Mouse (Mus musculus) cerebellum, postnatal 10 days (tissue): ENCODE measurements at regions not wholly inside any gene's neighbourhood (a gene's known extent, or its start where the extent isn't known, plus 50 kb on each side); places are given as distances from the start of the nearest gene placed in this dataset.

Experiments
- DNase-seq, 2 experiments: peaks; one replicate each; pipeline ENCODE4 v3.0.0; 2021; ENCODE audit warnings: mixed read lengths in 2 of 2

DNA sequence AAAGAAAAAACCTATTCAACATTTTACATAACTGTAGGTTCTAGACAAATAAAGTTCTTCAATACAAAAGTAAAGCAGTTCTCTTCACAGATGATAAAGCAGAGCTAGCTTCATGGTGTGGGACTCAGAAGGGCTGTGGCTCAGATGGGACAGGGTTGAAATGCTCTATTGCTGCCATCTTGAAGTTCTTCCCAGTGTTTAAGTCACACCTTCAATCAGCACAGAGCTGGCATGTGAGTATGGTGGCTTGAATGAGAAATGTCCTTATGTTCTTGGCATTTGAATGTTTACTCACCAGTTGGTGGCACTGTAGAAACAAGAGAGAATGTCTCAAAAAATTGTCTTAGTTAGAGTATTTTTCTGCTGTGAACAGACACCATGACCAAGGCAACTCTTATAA, 330.9 kb upstream of the 1700056E22Rik start:
- DNase-seq: no peak

DNA sequence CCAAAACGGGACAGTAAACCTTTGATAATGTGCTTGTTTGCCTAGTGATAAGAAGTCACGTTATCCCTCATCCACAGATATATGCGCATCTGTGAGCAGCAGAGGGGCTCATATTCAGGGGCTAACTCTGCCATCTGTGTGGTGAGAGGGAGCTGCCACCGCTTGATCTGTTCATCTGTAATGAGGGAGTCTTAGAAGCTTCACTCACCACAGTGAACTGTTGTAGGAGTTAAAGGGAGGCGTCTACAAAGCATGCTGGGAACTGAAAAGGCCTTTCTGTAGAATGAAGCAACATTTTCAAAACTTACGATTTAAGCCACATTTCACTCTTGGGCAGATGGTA, 324.1 kb upstream of the 1700056E22Rik start:
- DNase-seq: no peak

DNA sequence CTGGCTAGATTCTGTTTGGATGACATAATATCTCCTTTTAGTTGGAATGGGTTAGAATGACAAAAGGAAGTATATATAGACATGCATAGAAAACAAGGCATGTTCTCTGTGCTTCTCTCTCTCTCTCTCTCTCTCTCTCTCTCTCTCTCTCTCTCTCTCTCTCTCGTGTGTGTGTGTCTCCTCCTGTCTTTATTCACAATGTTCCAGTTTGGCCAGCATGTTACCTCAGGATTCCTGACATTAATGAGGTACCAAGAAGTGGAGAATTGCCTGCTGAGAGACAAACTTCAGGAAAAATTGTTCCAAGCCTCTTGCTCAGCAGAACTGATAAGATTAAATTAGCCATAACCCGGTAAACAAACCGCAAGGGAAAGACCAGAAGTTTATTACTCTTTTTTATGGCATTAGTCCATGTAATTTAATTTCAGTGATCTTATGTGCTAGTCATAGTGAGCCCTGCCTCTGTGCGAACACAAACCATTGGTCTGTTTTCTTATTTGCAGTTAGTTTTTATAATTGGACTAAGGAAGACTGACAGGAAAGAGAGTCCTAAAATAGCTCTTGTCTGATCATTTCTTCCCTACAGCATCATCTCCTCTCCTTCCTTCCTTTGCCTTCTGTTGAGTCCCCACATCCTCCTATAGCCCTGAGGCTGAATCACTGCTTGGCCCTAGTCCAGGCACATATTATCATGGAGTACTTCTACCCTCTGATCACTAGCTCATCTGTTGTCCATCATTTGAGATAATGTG, 323.5 kb upstream of the 1700056E22Rik start:
- no peak for DNase-seq

GRCm38 (mm10) chr1:184353832-184354449, 319.8 kb upstream of the 1700056E22Rik start:
- no peak for DNase-seq

DNA sequence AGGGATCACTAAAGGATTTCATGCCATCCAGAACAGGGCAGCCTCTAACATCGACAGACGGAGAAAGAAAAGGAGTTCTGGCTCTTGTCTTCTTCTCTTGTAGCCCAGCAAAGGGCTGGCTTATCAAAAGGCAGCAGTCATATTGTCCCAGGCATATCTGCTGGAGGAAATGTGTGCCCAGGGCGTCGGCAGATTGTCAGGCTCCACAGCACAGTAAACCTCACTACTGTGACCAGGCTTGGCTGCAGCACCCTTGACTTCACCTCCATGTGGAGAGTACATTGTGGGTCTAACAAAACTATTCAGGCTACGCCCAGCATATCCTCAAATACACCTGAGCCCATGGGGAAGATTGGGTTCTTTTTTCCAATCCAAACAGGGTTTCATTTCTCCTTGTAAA, 317.7 kb upstream of the 1700056E22Rik start:
- no peak for DNase-seq

GRCm38 (mm10) chr1:184344829-184345228, 310.7 kb upstream of the 1700056E22Rik start:
- no peak for DNase-seq

GRCm38 (mm10) chr1:184335952-184336351, 301.9 kb upstream of the 1700056E22Rik start:
- DNase-seq: no peak

- peak; percentile 93 to 96 for DNase-seq
These were observed 301.2 kb upstream of the 1700056E22Rik start for GRCm38 (mm10) chr1:184335281-184335680.

DNA sequence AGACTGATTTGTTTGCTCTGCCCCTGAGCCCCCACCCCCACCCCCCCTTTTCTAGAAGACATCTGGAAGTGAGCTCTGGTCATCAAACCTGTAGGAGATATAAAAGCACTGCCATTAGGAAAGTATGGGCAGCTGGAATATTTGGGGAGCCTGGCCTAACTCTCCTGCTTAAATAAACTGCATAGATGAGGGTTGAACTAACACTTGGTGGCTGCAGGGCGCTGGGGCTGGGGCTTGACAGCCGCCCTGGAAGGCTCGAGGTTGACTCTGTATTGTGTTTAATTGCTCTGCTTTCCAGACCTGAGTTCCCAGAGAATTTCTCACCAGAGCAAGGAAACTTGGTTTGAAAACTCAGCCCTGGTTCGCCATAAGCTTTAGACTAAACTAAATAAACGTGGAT, 300.7 kb upstream of the 1700056E22Rik start:
- no peak for DNase-seq

GRCm38 (mm10) chr1:184333086-184333485, 299.0 kb upstream of the 1700056E22Rik start:
- no peak for DNase-seq

DNA sequence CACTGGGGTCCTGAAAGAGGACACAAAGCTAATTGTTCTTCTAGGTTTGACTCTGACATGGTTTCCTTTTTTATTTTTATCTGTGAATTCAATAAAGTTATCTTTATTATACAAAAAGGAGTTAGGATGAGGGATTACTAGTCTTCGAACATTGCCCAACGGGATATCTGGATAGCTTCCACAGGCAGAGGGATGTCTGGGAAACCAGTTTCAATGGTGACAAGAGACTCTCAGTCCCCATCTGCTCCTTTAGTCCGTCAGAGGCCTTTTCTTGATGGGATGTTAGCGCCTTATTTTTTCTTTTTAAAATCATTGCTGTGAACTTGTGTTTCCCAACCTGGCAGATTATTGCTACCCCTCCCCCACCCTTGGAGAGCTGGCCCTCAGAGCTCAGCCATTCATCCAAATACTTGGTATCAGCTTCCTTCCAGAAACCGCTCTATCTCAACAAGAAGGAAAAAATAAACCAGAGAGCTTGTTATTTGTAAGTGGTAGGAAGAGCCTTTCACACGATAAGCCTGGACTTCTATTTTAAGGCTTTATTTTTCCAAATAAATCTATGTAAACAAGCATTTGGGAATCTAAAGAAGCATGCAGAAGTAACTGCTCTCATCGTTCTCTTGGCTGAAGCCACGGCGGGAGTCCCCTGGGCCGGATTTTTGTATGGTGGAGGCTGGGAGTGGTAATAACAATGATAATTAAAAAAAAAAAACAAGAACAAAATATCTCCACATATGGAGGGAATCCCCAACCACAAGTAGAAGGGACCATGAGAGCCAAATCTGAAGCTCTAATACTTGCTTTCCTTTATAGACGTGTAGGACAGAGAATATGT, 296.6 kb upstream of the 1700056E22Rik start:
- peak; percentile 53 to 58 for DNase-seq

DNA sequence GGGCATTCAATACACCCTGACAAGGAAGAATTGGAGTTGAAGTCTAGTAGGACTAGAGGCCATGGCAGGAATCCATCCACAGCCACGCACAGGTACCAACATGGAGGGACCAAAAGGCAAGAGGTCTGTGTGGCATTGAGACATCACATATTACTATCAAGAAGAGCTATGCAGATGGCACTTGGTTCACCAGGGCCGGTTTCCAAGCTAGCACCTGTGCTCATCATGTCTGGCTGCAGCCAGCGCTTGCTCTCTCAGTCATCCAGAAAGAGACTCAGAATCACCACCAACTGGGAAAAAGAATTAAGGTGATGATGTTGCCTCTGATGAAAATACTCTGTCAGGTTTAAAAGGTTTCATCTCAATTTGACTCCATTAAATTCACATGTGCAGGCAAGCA, 292.1 kb upstream of the 1700056E22Rik start:
- peak; percentile 90 to 91 for DNase-seq

DNA sequence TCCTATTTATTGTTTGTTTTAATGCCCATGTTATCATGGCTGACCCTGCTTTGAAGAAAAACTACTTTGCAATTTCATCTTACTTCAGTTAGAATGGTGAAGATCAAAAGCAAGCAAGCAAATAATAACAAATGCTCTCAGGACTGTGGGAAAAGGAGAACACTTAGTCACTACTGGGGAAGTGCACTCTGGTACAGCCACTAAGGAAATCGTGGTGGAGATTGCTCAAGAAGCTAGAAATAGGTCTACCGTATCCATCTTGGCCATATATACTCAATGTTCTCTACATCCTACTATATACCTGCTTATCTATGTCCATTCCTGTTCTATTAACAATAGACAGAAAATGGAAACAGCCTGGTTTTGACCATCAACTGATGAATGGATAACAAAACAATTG, 290.1 kb upstream of the 1700056E22Rik start:
- DNase-seq: no peak

GRCm38 (mm10) chr1:184320521-184321177, 286.5 kb upstream of the 1700056E22Rik start:
- DNase-seq: no peak

DNA sequence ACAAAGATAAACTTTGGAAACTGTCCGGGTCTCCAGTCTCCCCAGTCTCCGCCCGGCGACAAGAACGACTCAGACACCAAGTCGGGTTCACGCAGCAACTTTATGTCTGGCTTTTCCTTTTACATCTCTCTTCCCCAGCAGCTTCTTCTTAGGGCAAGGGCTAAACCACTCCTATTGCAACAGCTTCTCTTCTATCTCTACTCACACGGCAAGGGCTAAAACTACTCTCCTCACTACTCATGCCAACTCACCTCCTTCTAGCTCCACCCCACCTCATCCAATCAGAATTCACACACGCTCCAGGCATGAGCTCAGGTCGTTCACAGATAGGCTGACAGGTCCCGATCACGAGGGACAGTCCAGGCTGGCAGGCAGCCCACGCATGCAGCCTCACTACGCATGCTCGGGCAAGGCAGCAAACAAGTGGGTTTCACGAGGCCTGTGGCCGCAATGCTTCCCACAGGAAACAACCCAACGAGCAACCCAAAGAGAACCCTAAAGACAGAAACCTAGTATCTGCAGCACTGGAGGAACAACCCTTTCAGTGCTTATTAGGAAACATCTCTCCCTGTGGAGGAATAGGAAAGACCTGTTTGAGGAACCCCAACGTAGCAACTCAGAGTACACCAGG, 276.2 kb upstream of the 1700056E22Rik start:
- DNase-seq: no peak

- DNase-seq: no peak
These were observed 270.7 kb upstream of the 1700056E22Rik start for GRCm38 (mm10) chr1:184304813-184305212.

GRCm38 (mm10) chr1:184304204-184304603, 270.1 kb upstream of the 1700056E22Rik start:
- DNase-seq: no peak

- no peak for DNase-seq
These were observed 264.6 kb upstream of the 1700056E22Rik start for GRCm38 (mm10) chr1:184298701-184299100.

- peak; percentile 13 to 31 for DNase-seq
These were observed 263.1 kb upstream of the 1700056E22Rik start for GRCm38 (mm10) chr1:184297001-184297740.

DNA sequence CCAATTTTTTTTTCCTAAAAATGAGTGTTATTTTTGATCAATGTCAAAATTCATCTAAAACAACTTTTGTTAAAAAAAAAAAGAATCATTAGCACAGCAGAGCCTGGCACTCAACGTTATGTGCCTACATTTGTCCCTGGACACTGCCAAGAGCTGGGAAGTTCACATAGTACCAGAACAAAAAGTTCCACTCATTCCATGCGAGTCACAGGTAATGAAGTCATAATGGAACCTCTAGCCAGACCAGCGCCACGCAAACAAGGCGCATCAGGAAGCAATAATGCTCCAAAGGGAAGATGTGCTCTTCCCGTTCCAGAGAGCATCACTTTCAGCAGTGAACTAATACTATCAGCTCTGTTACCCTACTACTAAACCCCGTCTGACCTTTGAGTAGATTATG, 257.0 kb upstream of the 1700056E22Rik start:
- no peak for DNase-seq

- DNase-seq: peak; percentile 35 to 44
These were observed 255.8 kb upstream of the 1700056E22Rik start for GRCm38 (mm10) chr1:184289733-184290416.
